Mouse (Mus musculus) midbrain, embryonic 13.5 days (tissue): ENCODE data around the gene Efs. TPM values are rescaled to one million over a fixed set of nuclear protein-coding genes. Genes with fewer than 3 reads are reported as not detected.
A peak's percentile ranks its signal among the peaks of the same experiment; 100 is the strongest.

ENCODE experiments used
- ATAC-seq: fragments of 200-750 bp; cut with Nextera tagmentation; 2 replicates; pipeline ENCODE4 v1.8.0; 2017; ENCODE audit warnings: mild to moderate bottlenecking, moderate TSS enrichment, moderate library complexity
- H3K27ac ChIP-seq: fragments of 300-500 bp; sonication (generic); 2 replicates; pipeline ENCODE4 v1.5.1; 2015; ENCODE audit warnings: inconsistent platforms, mild to moderate bottlenecking, moderate library complexity
- H3K27me3 ChIP-seq: fragments of 300-500 bp; sonication (generic); 2 replicates; pipeline ENCODE4 v1.6.1; 2015; ENCODE audit warnings: mild to moderate bottlenecking, inconsistent platforms
- H3K36me3 ChIP-seq: fragments of 300-500 bp; sonication (generic); 2 replicates; pipeline ENCODE4 v1.6.1; 2015; ENCODE audit warnings: mild to moderate bottlenecking, inconsistent platforms
- H3K4me1 ChIP-seq: fragments of 300-500 bp; sonication (generic); replicated peaks from 2 replicates; pipeline ENCODE4 v1.6.1; 2015; ENCODE audit warnings: inconsistent platforms
- H3K4me2 ChIP-seq: fragments of 300-500 bp; sonication (generic); replicated peaks from 2 replicates; pipeline ENCODE4 v1.6.1; 2015; ENCODE audit warnings: moderate library complexity, mild to moderate bottlenecking, inconsistent platforms
- H3K4me3 ChIP-seq: fragments of 300-500 bp; sonication (generic); replicated peaks from 2 replicates; pipeline ENCODE4 v1.5.1; 2015; ENCODE audit warnings: mild to moderate bottlenecking, inconsistent platforms
- H3K9ac ChIP-seq: fragments of 300-500 bp; sonication (generic); replicated peaks from 2 replicates; pipeline ENCODE4 v1.6.1; 2015; ENCODE audit warnings: mild to moderate bottlenecking, inconsistent platforms
- H3K9me3 ChIP-seq: fragments of 300-500 bp; sonication (generic); 2 replicates; pipeline ENCODE4 v1.6.1; 2016; ENCODE audit warnings: mild to moderate bottlenecking, inconsistent platforms
- WGBS: fragments of 180-500 bp; shearing (Covaris S2); methylation state at CpG from one replicate; pipeline ENCODE4 v1.1.7; 2015; 5-methylcytosine and 5-hydroxymethylcytosine counted together
- polyA plus RNA-seq: library from polyadenylated mRNA; unstranded; fragments of >200 nt; fragmentation: Nextera tagmentation; extraction: Ambion mirVana; gene quantifications from 2 replicates; pipeline ENCODE4 v1.2.1, GENCODE M21; 2015

Gene Efs
- polyA plus RNA-seq, 1 experiment from 2014 or later, result 21.6 TPM

GRCm38 (mm10) chr14:54903641-54904040, 22.3 kb downstream of the Efs start:
- H3K4me1 ChIP-seq, result 0 out of 2 replicates have a peak, but pooled peaks cover 7% of the 10 kb centered on the region
- WGBS, result 93% methylated on average over 4 of the region's 4 CpGs

DNA sequence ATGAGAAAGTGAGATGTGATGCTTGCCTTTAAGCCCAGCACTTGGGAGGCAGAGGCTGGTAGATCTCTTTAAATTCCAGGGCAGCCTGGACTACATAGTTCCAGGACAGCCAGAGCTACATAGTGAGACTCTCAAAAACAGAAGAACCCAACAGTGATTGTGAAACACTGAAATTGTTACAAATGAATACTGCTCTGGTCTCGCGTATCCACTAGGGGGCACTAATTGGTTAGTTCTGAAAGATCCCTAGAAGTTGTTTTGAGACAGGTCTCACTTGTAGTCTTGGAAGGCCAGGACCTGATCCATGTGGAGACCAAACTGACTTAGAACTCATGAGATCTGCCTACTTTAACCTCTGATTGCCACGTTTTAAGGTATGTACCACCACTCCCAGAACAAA, 25.5 kb downstream of the Efs start:
- H3K27me3 ChIP-seq, result no peaks in the 10 kb centered on the region
- H3K36me3 ChIP-seq, result peaks cover 55% of the 10 kb centered on the region
- WGBS, result under 1% methylated on average over 3 of the region's 3 CpGs
- ATAC-seq, result peak; percentile 63
- H3K9ac ChIP-seq, result no peak overlapping the region
- peaks cover 20% of the 10 kb centered on the region for H3K4me1 ChIP-seq
- no peak overlapping the region for H3K4me3 ChIP-seq
- H3K27ac ChIP-seq, result peak overlapping the region; percentile 1; the same call in 1 of the 2 replicates
- no peaks in the 10 kb centered on the region for H3K9me3 ChIP-seq
- H3K4me2 ChIP-seq, result no peak overlapping the region

More at GRCm38 (mm10) chr14:54903641-54904040, 22.3 kb downstream of the Efs start:
- Histone ChIP-seq H3K27me3 (no peaks in the 10 kb centered on the region), H3K9me3 (no peaks in the 10 kb centered on the region), H3K4me2 (no peak overlapping the region), H3K36me3 (peaks cover 56% of the 10 kb centered on the region), H3K9ac (no peak overlapping the region), H3K4me3 (no peak overlapping the region), H3K27ac (no peak overlapping the region)
- no peak for ATAC-seq

GRCm38 (mm10) chr14:54897445-54897844, 28.5 kb downstream of the Efs start:
- no peaks in the 10 kb centered on the region for H3K9me3 ChIP-seq
- no peak overlapping the region for H3K9ac ChIP-seq
- peaks cover 37% of the 10 kb centered on the region for H3K36me3 ChIP-seq
- WGBS, result 70% methylated on average over 2 of the region's 2 CpGs
- H3K27me3 ChIP-seq, result no peaks in the 10 kb centered on the region
- peaks cover 29% of the 10 kb centered on the region for H3K4me1 ChIP-seq
- no peak overlapping the region for H3K4me2 ChIP-seq
- no peak overlapping the region for H3K27ac ChIP-seq
- ATAC-seq, result no peak
- H3K4me3 ChIP-seq, result no peak overlapping the region; the same call in 1 of the 2 replicates

- peak overlapping the region; percentile 100 for H3K9ac ChIP-seq
- H3K9me3 ChIP-seq, result no peaks in the 10 kb centered on the region
- under 1% methylated on average over 53 of the region's 54 CpGs for WGBS
- peaks cover 29% of the 10 kb centered on the region for H3K4me1 ChIP-seq
- no peaks in the 10 kb centered on the region for H3K27me3 ChIP-seq
- peak overlapping the region; percentile 97 for H3K27ac ChIP-seq
- H3K36me3 ChIP-seq, result peaks cover 37% of the 10 kb centered on the region
- peak; percentile 60; the same call in 1 of the 2 replicates for ATAC-seq
- H3K4me3 ChIP-seq, result peak overlapping the region; percentile 92
- H3K4me2 ChIP-seq, result peak overlapping the region; percentile 66
These were observed 31.4 kb downstream of the Efs start for GRCm38 (mm10) chr14:54894296-54895151.

- under 1% methylated on average over 38 of the region's 38 CpGs for WGBS
- H3K4me1 ChIP-seq, result peaks cover 29% of the 10 kb centered on the region
- peak overlapping the region; percentile 51 for H3K4me2 ChIP-seq
- peak overlapping the region; percentile 100 for H3K9ac ChIP-seq
- peaks cover 31% of the 10 kb centered on the region for H3K36me3 ChIP-seq
- H3K27me3 ChIP-seq, result no peaks in the 10 kb centered on the region
- peak overlapping the region; percentile 97 for H3K27ac ChIP-seq
- ATAC-seq, result peak; percentile 99
- H3K9me3 ChIP-seq, result no peaks in the 10 kb centered on the region
- H3K4me3 ChIP-seq, result peak overlapping the region; percentile 92
These were observed 32.2 kb downstream of the Efs start for GRCm38 (mm10) chr14:54893651-54894181.

DNA sequence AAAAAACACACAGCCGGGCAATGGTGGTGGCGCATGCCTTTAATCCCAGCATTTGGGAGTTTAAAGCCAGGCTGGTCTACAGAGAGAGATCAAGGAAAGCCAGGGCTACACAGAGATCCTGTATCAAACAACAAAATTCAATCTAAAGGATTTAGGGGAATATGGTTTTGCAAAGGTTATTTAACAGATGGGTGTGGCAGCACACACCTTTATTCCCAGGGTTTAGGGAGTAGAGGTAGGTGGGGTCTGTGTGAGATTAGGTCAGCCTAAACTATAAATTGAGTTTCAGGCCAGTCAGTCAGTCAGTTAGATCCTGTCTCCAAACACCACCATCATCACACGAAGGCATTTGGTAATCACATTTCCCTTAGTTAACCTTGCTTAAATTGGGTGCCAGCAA, 33.7 kb downstream of the Efs start, which contains the start of gene Pabpn1:
Pabpn1 (plus strand) TSS at position 301 of the 400 bp plus-strand sequence.
- Histone ChIP-seq H3K36me3 (peaks cover 21% of the 10 kb centered on the region), H3K4me2 (peak within 1 kb of the TSS; percentile 51), H3K9me3 (no peaks in the 10 kb centered on the region), H3K4me1 (peaks cover 23% of the 10 kb centered on the region), H3K27me3 (no peaks in the 10 kb centered on the region), H3K9ac (peak within 1 kb of the TSS; percentile 2; the same call in 1 of the 2 replicates), H3K27ac (peak within 1 kb of the TSS; percentile 69), H3K4me3 (peak within 1 kb of the TSS; percentile 40)
- ATAC-seq, result no peak
- WGBS, result 93% methylated on average over 3 of the region's 3 CpGs

DNA sequence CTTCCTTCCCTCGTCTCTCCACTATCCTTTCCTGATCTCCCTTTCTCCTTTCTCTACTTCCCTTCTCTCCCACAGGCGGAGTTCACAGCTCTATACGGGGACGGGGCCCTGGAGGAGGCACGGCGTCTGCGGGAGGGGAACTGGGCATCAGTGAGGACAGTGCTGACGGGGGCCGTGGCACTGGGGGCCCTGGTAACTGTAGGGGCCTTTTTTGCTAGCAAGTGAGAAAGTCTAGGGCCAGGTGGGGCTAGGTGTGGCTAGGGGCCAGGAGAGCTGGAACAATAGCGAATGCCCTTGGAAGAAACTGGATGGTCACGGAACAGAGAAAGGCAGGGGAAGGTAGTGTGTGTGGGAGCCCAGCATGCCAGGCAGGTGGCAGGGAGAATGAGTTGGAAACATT, 40.6 kb downstream of the Efs start:
- Histone ChIP-seq H3K4me3 (peak overlapping the region; percentile 12; the same call in 1 of the 2 replicates), H3K9ac (peak overlapping the region; percentile 54), H3K27me3 (peaks cover 3% of the 10 kb centered on the region; the same call in 1 of the 2 replicates), H3K4me1 (peaks cover 24% of the 10 kb centered on the region), H3K27ac (no peak overlapping the region), H3K4me2 (peak overlapping the region; percentile 79; the same call in 1 of the 2 replicates), H3K36me3 (peaks cover 23% of the 10 kb centered on the region), H3K9me3 (no peaks in the 10 kb centered on the region)
- no peak for ATAC-seq
- 89% methylated on average over 11 of the region's 11 CpGs for WGBS

- no peak for ATAC-seq
- 33% methylated on average over 21 of the region's 21 CpGs for WGBS
These were observed 41.8 kb downstream of the Efs start for GRCm38 (mm10) chr14:54884022-54884712.

GRCm38 (mm10) chr14:54883154-54884021, 42.5 kb downstream of the Efs start, which contains the start of the genes Bcl2l2 and Gm20521:
Bcl2l2 (plus strand) TSS chr14:54883377.
Gm20521 (plus strand) TSS chr14:54883441.
- under 1% methylated on average over 27 of the region's 27 CpGs for WGBS
- Histone ChIP-seq H3K4me2 (peak within 1 kb of the TSS; percentile 79), H3K27me3 (peaks cover 6% of the 10 kb centered on the region; the same call in 1 of the 2 replicates), H3K9me3 (no peaks in the 10 kb centered on the region), H3K4me3 (peak within 1 kb of the TSS; percentile 71), H3K4me1 (peaks cover 24% of the 10 kb centered on the region), H3K36me3 (peaks cover 23% of the 10 kb centered on the region), H3K27ac (peak within 1 kb of the TSS; percentile 88), H3K9ac (peak within 1 kb of the TSS; percentile 91)
- ATAC-seq, result peak; percentile 89

More at GRCm38 (mm10) chr14:54884022-54884712, 41.8 kb downstream of the Efs start:
- H3K27me3 ChIP-seq, result peaks cover 3% of the 10 kb centered on the region; the same call in 1 of the 2 replicates
- H3K9me3 ChIP-seq, result no peaks in the 10 kb centered on the region
- H3K36me3 ChIP-seq, result peaks cover 23% of the 10 kb centered on the region
- H3K4me3 ChIP-seq, result peak overlapping the region; percentile 71
- H3K4me1 ChIP-seq, result peaks cover 24% of the 10 kb centered on the region
- peak overlapping the region; percentile 79 for H3K4me2 ChIP-seq
- peak overlapping the region; percentile 88 for H3K27ac ChIP-seq
- H3K9ac ChIP-seq, result peak overlapping the region; percentile 91

- Histone ChIP-seq H3K27ac (peak within 1 kb of the TSS; percentile 92), H3K4me1 (peaks cover 18% of the 10 kb centered on the region), H3K9ac (peak within 1 kb of the TSS; percentile 88), H3K27me3 (peaks cover 9% of the 10 kb centered on the region; the same call in 1 of the 2 replicates), H3K4me2 (peak within 1 kb of the TSS; percentile 97), H3K4me3 (peak within 1 kb of the TSS; percentile 70), H3K9me3 (no peaks in the 10 kb centered on the region), H3K36me3 (no peaks in the 10 kb centered on the region; the same call in 1 of the 2 replicates)
- under 1% methylated on average over 50 of the region's 61 CpGs for WGBS
- peak; percentile 77 for ATAC-seq
These were observed 48.7 kb downstream of the Efs start, which contains the start of gene Ppp1r3e for GRCm38 (mm10) chr14:54877048-54877715. Ppp1r3e (minus strand) TSS chr14:54877550.
